Mouse (Mus musculus) large intestine, adult 2 months (tissue): ENCODE results near the gene Slc34a1. TPM values are rescaled to one million over a fixed set of nuclear protein-coding genes. Genes with fewer than 3 reads are reported as not detected.
A peak's percentile ranks its signal among the peaks of the same experiment; 100 is the strongest.
"Not testable (repeated sequence)": the region's sequence is repeated elsewhere in the genome, so short reads cannot be mapped to it uniquely, and the experiment has no call there.

Experiments used
- DNase-seq: peaks from one replicate; pipeline ENCODE4 v3.0.0-alpha.2; 2012; ENCODE audit warnings: low read depth, low spot score
- WGBS: fragments of 180-500 bp; shearing (Covaris S2); methylation state at CpG from one replicate; pipeline ENCODE4 v1.1.7; 2018; 5-methylcytosine and 5-hydroxymethylcytosine counted together
- polyA plus RNA-seq: library from polyadenylated mRNA; depleted of rRNA; stranded (reverse); fragments of >200 nt; gene quantifications from 2 replicates; pipeline ENCODE4 v1.2.3, GENCODE M21; 2012

Gene Slc34a1
- polyA plus RNA-seq, 1 experiment, result 1.4 TPM

- 62% methylated on average over 10 of the region's 10 CpGs for WGBS
- no peak for DNase-seq
Measured at GRCm38 (mm10) chr13:55431889-55432685, 34.1 kb downstream of the Slc34a1 start.

- 83% methylated on average over 15 of the region's 15 CpGs for WGBS
- DNase-seq, result not testable (repeated sequence)
Measured at GRCm38 (mm10) chr13:55437111-55437629, 39.2 kb downstream of the Slc34a1 start.

GRCm38 (mm10) chr13:55443799-55444285 is 45.9 kb downstream of the Slc34a1 start:
- no peak for DNase-seq
- 11% methylated on average over 9 of the region's 9 CpGs for WGBS

GRCm38 (mm10) chr13:55444286-55444936 is 46.4 kb downstream of the Slc34a1 start:
- DNase-seq, result no peak
- 1% methylated on average over 33 of the region's 33 CpGs for WGBS

- under 1% methylated on average over 35 of the region's 35 CpGs for WGBS
Measured at GRCm38 (mm10) chr13:55444937-55445315, 46.9 kb downstream of the Slc34a1 start, which contains the start of gene Grk6. Grk6 (plus strand) TSS chr13:55445072.

GRCm38 (mm10) chr13:55445361-55446091 is 47.5 kb downstream of the Slc34a1 start:
- WGBS, result under 1% methylated on average over 65 of the region's 66 CpGs
- DNase-seq, result no peak

More at GRCm38 (mm10) chr13:55444937-55445315, 46.9 kb downstream of the Slc34a1 start, which contains the start of gene Grk6:
- DNase-seq, result peak; percentile 97

GRCm38 (mm10) chr13:55446483-55447105 is 48.6 kb downstream of the Slc34a1 start:
- 42% methylated on average over 6 of the region's 6 CpGs for WGBS
- no peak for DNase-seq

GRCm38 (mm10) chr13:55447543-55447943 is 49.6 kb downstream of the Slc34a1 start:
- DNase-seq, result no peak
- 37% methylated on average over 3 of the region's 3 CpGs for WGBS

- WGBS, result 90% methylated on average over 5 of the region's 5 CpGs
- no peak for DNase-seq
Measured at GRCm38 (mm10) chr13:55448131-55448530, 50.1 kb downstream of the Slc34a1 start.

GRCm38 (mm10) chr13:55449205-55449604 is 51.2 kb downstream of the Slc34a1 start:
- DNase-seq, result no peak
- WGBS, result 75% methylated on average over 9 of the region's 9 CpGs

- WGBS, result 46% methylated on average over 17 of the region's 17 CpGs
- no peak for DNase-seq
Measured at GRCm38 (mm10) chr13:55449679-55450441, 51.9 kb downstream of the Slc34a1 start.

- no peak for DNase-seq
Measured at GRCm38 (mm10) chr13:55450511-55450980, 52.6 kb downstream of the Slc34a1 start.

GRCm38 (mm10) chr13:55451296-55451695 is 53.3 kb downstream of the Slc34a1 start:
- no peak for DNase-seq
- WGBS, result 40% methylated on average over 10 of the region's 10 CpGs

More at GRCm38 (mm10) chr13:55450511-55450980, 52.6 kb downstream of the Slc34a1 start:
- 48% methylated on average over 11 of the region's 11 CpGs for WGBS

- 41% methylated on average over 16 of the region's 16 CpGs for WGBS
- DNase-seq, result no peak
Measured at GRCm38 (mm10) chr13:55451785-55452549, 54.0 kb downstream of the Slc34a1 start.

GRCm38 (mm10) chr13:55462965-55463364 is 65.0 kb downstream of the Slc34a1 start:
- DNase-seq, result no peak
- WGBS, result 72% methylated on average over 2 of the region's 2 CpGs

GRCm38 (mm10) chr13:55463399-55464026 is 65.5 kb downstream of the Slc34a1 start:
- WGBS, result 23% methylated on average over 14 of the region's 14 CpGs
- no peak for DNase-seq
